Comparison of ENCODE assay signal across 11 mouse cellular contexts in the genomic region with DNA sequence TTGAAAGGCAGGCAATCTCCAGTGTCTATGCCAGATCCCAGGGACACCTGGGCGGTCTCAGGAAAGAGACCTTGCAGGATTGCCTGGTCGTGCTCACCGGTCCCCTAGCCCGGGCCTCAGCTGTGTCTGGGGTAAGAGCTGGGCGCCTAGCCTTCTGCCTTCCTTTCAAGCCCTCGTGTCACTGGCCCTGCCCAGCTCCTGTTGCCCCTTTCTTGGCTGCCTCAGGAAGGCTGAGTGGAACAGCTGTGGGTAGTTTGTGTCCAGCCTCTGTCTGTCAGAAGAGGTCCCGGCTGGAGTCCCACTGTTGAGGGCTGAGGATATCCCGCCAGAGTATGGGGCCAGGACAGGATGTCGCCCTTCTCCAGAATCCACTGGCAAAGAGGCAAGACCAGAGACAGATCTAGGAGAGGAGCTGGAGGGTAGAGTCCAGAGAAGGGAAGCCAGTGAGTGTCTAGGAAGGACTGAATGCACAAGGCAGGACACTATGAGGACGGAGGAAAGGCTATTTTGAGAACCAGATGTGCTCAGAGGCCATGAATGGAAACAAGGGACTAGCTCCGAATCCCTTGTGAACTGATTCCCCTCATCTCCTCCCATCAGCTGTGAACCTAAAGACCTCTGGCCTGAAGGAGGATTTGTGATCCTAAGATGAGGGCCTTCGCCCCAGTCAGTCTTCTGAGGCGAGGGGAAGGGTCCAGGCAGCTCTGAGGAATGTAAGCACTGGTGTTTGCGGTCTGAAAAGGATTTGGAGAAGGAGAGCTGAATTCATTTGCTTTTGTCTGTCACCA. TPM values are rescaled to one million over a fixed set of nuclear protein-coding genes. Genes with fewer than 3 reads are reported as not detected.
DNase-seq lines count a peak whose midpoint lies in the region; ATAC-seq lines count a peak whose summit lies in the region.
"Had no signal": no experiment of that assay in that cellular context is flagged by ENCODE, and none has a peak within 500 bp of the region (broad histone marks: within the 10 kb centered on the region; RNA-seq: fewer than 3 reads in every experiment).

No protein-coding gene starts in this region.

- peaks cover 39% of the 10 kb centered on the region for H3K4me1 ChIP-seq in heart, embryonic 11.5 days (ENCODE audit: control insufficient read depth, insufficient read depth, low read length)
- peaks cover 65% of the 10 kb centered on the region for H3K4me1 ChIP-seq in embryonic facial prominence, embryonic 10.5 days
- peaks cover 49% of the 10 kb centered on the region for H3K4me1 ChIP-seq in hindbrain, embryonic 13.5 days (replicated peaks)
- H3K4me1 ChIP-seq in midbrain, embryonic 14.5 days (ENCODE audit: control insufficient read depth, insufficient read depth, low read length) = peaks cover 30% of the 10 kb centered on the region

- WGBS in heart, embryonic 11.5 days (ENCODE audit: insufficient replicate concordance) = 31% methylated on average over 14 of the region's 14 CpGs
- 24% methylated on average over 14 of the region's 14 CpGs for WGBS in embryonic facial prominence, embryonic 10.5 days
- 9% methylated on average over 14 of the region's 14 CpGs for WGBS in hindbrain, embryonic 13.5 days
- WGBS in midbrain, embryonic 14.5 days = 7% methylated on average over 14 of the region's 14 CpGs

- H3K36me3 ChIP-seq in heart, embryonic 11.5 days (ENCODE audit: control insufficient read depth, insufficient read depth, low read length) = peaks cover 6% of the 10 kb centered on the region; the same call in 1 of the 2 replicates
- peaks cover 53% of the 10 kb centered on the region for H3K36me3 ChIP-seq in embryonic facial prominence, embryonic 10.5 days (replicated peaks)
- H3K36me3 ChIP-seq in hindbrain, embryonic 13.5 days = peaks cover 13% of the 10 kb centered on the region; the same call in 1 of the 2 replicates
- H3K36me3 ChIP-seq in midbrain, embryonic 14.5 days (ENCODE audit: control insufficient read depth, insufficient read depth, low read length) = peaks cover 7% of the 10 kb centered on the region

- H3K4me2 ChIP-seq in heart, embryonic 11.5 days = peak overlapping the region; percentile 95
- peak overlapping the region; percentile 95 for H3K4me2 ChIP-seq in hindbrain, embryonic 13.5 days
- peak overlapping the region; percentile 94 for H3K4me2 ChIP-seq in midbrain, embryonic 14.5 days (ENCODE audit: low read length)

- no peaks in the 10 kb centered on the region for H3K9me3 ChIP-seq in heart, embryonic 11.5 days (replicated peaks; ENCODE audit: control insufficient read depth, low read length)
- H3K9me3 ChIP-seq in embryonic facial prominence, embryonic 10.5 days = no peaks in the 10 kb centered on the region
- H3K9me3 ChIP-seq in hindbrain, embryonic 13.5 days = no peaks in the 10 kb centered on the region
- no peaks in the 10 kb centered on the region for H3K9me3 ChIP-seq in midbrain, embryonic 14.5 days (ENCODE audit: control insufficient read depth, low read length)

- no peak for ATAC-seq in heart, embryonic 11.5 days (replicated peaks; ENCODE audit: insufficient number of reproducible peaks, low FRiP score, low TSS enrichment)
- ATAC-seq in hindbrain, embryonic 13.5 days (ENCODE audit: low FRiP score) = no peak
- ATAC-seq in midbrain, embryonic 14.5 days (ENCODE audit: low FRiP score, low TSS enrichment) = no peak; the same call in none of the 2 replicates

- peaks cover 19% of the 10 kb centered on the region for H3K27me3 ChIP-seq in heart, embryonic 11.5 days (ENCODE audit: control insufficient read depth, insufficient read depth, low read length)
- H3K27me3 ChIP-seq in embryonic facial prominence, embryonic 10.5 days (replicated peaks; ENCODE audit: low read depth, poor library complexity, severe bottlenecking) = peaks cover 36% of the 10 kb centered on the region
- peaks cover 13% of the 10 kb centered on the region; the same call in 1 of the 2 replicates for H3K27me3 ChIP-seq in hindbrain, embryonic 13.5 days
- H3K27me3 ChIP-seq in midbrain, embryonic 14.5 days (ENCODE audit: control insufficient read depth, insufficient read depth, low read length) = no peaks in the 10 kb centered on the region

- peak overlapping the region; percentile 67 for H3K4me3 ChIP-seq in heart, embryonic 11.5 days (ENCODE audit: low read depth, low read length)
- H3K4me3 ChIP-seq in embryonic facial prominence, embryonic 10.5 days = peak overlapping the region; percentile 77
- H3K4me3 ChIP-seq in hindbrain, embryonic 13.5 days = peak overlapping the region; percentile 60
- peak overlapping the region; percentile 58 for H3K4me3 ChIP-seq in midbrain, embryonic 14.5 days (replicated peaks; ENCODE audit: low read depth, low read length)

- no peak for DNase-seq in heart, postnatal 10 days
- DNase-seq in embryonic facial prominence, embryonic 10.5 days (ENCODE audit: low spot score) = no peak
- DNase-seq in midbrain, embryonic 14.5 days = no peak
- no peak for DNase-seq in urinary bladder, postnatal 10 days (ENCODE audit: low spot score)
- DNase-seq in frontal cortex, postnatal 25 days (ENCODE audit: low spot score in 2 of 2) = no peak
- no peak for DNase-seq in right cerebral cortex, postnatal 14 days
- DNase-seq: B cell, adult 2 months; cerebellum, postnatal 36 days; kidney, postnatal 36 days had no signal

- peak overlapping the region; percentile 58 for H3K9ac ChIP-seq in heart, embryonic 11.5 days (ENCODE audit: low read depth, low read length)
- peak overlapping the region; percentile 84 for H3K9ac ChIP-seq in hindbrain, embryonic 13.5 days
- peak overlapping the region; percentile 71; the same call in 1 of the 2 replicates for H3K9ac ChIP-seq in midbrain, embryonic 14.5 days (replicated peaks; ENCODE audit: low read length)

- intact Hi-C loops in heart, postnatal 10 days (cut with DNase I) = no loop called here

- 0 out of 2 replicates have a peak overlapping the region, but pooled peaks have one; percentile 16 for H3K27ac ChIP-seq in heart, embryonic 11.5 days (ENCODE audit: low read depth, low read length)
- H3K27ac ChIP-seq in embryonic facial prominence, embryonic 10.5 days (replicated peaks) = peak overlapping the region; percentile 84
- peak overlapping the region; percentile 83 for H3K27ac ChIP-seq in hindbrain, embryonic 13.5 days
- H3K27ac ChIP-seq in midbrain, embryonic 14.5 days (replicated peaks; ENCODE audit: low read depth, low read length) = peak overlapping the region; percentile 66

RNA-seq across cellular contexts. Expression of a gene that starts 2.9 kb away (rescaled TPM):
- polyA plus RNA-seq in heart, embryonic 11.5 days (2014; fragmentation: Nextera tagmentation; extraction: Ambion mirVana) = 11.1 and 15.1 TPM in 2 replicates
- total RNA-seq in heart, postnatal 10 days (2021) = 10 to 100 TPM; 56.4 to 62.4 TPM
- polyA plus RNA-seq in embryonic facial prominence, embryonic 10.5 days (2016; fragmentation: Nextera tagmentation; extraction: Ambion mirVana) = 35.3 and 46.2 TPM in 2 replicates
- polyA plus RNA-seq in hindbrain, embryonic 13.5 days (2015; fragmentation: Nextera tagmentation; extraction: Ambion mirVana) = 49.5 and 55.3 TPM in 2 replicates
- 19.0 and 28.8 TPM in 2 replicates for polyA plus RNA-seq in midbrain, embryonic 14.5 days (2014; fragmentation: Nextera tagmentation; extraction: Ambion mirVana)

RNA-seq across cellular contexts. Expression of a gene that starts 25.3 kb away (rescaled TPM):
- 24.1 and 25.1 TPM in 2 replicates for polyA plus RNA-seq in heart, embryonic 11.5 days (2014; fragmentation: Nextera tagmentation; extraction: Ambion mirVana)
- under 1 TPM; 0.57 to 0.81 TPM for total RNA-seq in heart, postnatal 10 days (2021)
- polyA plus RNA-seq in embryonic facial prominence, embryonic 10.5 days (2016; fragmentation: Nextera tagmentation; extraction: Ambion mirVana) = 686 and 800 TPM in 2 replicates
- polyA plus RNA-seq in hindbrain, embryonic 13.5 days (2015; fragmentation: Nextera tagmentation; extraction: Ambion mirVana) = 145 and 148 TPM in 2 replicates
- polyA plus RNA-seq in midbrain, embryonic 14.5 days (2014; fragmentation: Nextera tagmentation; extraction: Ambion mirVana) = 28.3 and 42.4 TPM in 2 replicates

RNA-seq across cellular contexts. Expression of a gene that starts 26.2 kb away (rescaled TPM):
- not detected in 2 replicates for polyA plus RNA-seq in heart, embryonic 11.5 days (2014; fragmentation: Nextera tagmentation; extraction: Ambion mirVana)
- under 1 TPM in 1 of 2 experiments, not detected in 1; 0.17 TPM for total RNA-seq in heart, postnatal 10 days (2021)
- 0.32 and 0.41 TPM in 2 replicates for polyA plus RNA-seq in embryonic facial prominence, embryonic 10.5 days (2016; fragmentation: Nextera tagmentation; extraction: Ambion mirVana)
- 35.8 and 39.8 TPM in 2 replicates for polyA plus RNA-seq in hindbrain, embryonic 13.5 days (2015; fragmentation: Nextera tagmentation; extraction: Ambion mirVana)
- 34.3 and 49.7 TPM in 2 replicates for polyA plus RNA-seq in midbrain, embryonic 14.5 days (2014; fragmentation: Nextera tagmentation; extraction: Ambion mirVana)

RNA-seq across cellular contexts. Expression of a gene that starts 43.3 kb away (rescaled TPM):
- 14.3 and 14.9 TPM in 2 replicates for polyA plus RNA-seq in heart, embryonic 11.5 days (2014; fragmentation: Nextera tagmentation; extraction: Ambion mirVana)
- 1 to 10 TPM; 6.8 to 7.0 TPM for total RNA-seq in heart, postnatal 10 days (2021)
- polyA plus RNA-seq in embryonic facial prominence, embryonic 10.5 days (2016; fragmentation: Nextera tagmentation; extraction: Ambion mirVana) = 20.6 and 21.5 TPM in 2 replicates
- 19.3 and 20.7 TPM in 2 replicates for polyA plus RNA-seq in hindbrain, embryonic 13.5 days (2015; fragmentation: Nextera tagmentation; extraction: Ambion mirVana)
- polyA plus RNA-seq in midbrain, embryonic 14.5 days (2014; fragmentation: Nextera tagmentation; extraction: Ambion mirVana) = 19.1 and 21.7 TPM in 2 replicates

RNA-seq across cellular contexts. Expression of a gene that starts 43.7 kb away (rescaled TPM):
- 25.0 and 30.2 TPM in 2 replicates for polyA plus RNA-seq in heart, embryonic 11.5 days (2014; fragmentation: Nextera tagmentation; extraction: Ambion mirVana)
- total RNA-seq in heart, postnatal 10 days (2021) = 10 to 100 TPM; 16.2 to 18.9 TPM
- polyA plus RNA-seq in embryonic facial prominence, embryonic 10.5 days (2016; fragmentation: Nextera tagmentation; extraction: Ambion mirVana) = 78.0 and 81.3 TPM in 2 replicates
- polyA plus RNA-seq in hindbrain, embryonic 13.5 days (2015; fragmentation: Nextera tagmentation; extraction: Ambion mirVana) = 40.1 and 40.7 TPM in 2 replicates
- 19.1 and 23.2 TPM in 2 replicates for polyA plus RNA-seq in midbrain, embryonic 14.5 days (2014; fragmentation: Nextera tagmentation; extraction: Ambion mirVana)

Comparison
In these comparisons a context has a peak if more than half of its experiments do, and no peak if none do; other contexts are left out.
1. H3K27ac ChIP-seq: peak in every context shown above with its lines; median percentile 84 in embryonic facial prominence, embryonic 10.5 days; 83 in hindbrain, embryonic 13.5 days; 66 in midbrain, embryonic 14.5 days; 16 in heart, embryonic 11.5 days.
2. RNA of a gene that starts 26.2 kb away (polyA plus RNA-seq): 35.8 to 39.8 TPM in hindbrain, embryonic 13.5 days and 34.3 to 49.7 TPM in midbrain, embryonic 14.5 days; 0.32 to 0.41 TPM in embryonic facial prominence, embryonic 10.5 days and not detected in heart, embryonic 11.5 days; every median in the first group is over 10 times any median in the second.
3. Peak in every context shown above with its lines, with median percentiles within 50 percentile points of each other: H3K4me2 ChIP-seq, H3K4me3 ChIP-seq and H3K9ac ChIP-seq.